In genomic region chr4:126750046-126750683, GRCm38 (mm10) we compare ENCODE assay signal across 8 mouse cellular contexts. TPM values are rescaled to one million over a fixed set of nuclear protein-coding genes. Genes with fewer than 3 reads are reported as not detected.
A peak's percentile ranks its signal among the peaks of the same experiment; 100 is the strongest.
DNase-seq lines count a peak whose midpoint lies in the region; ATAC-seq and TF ChIP-seq lines count a peak whose summit lies in the region.
"Had no signal": no experiment of that assay in that cellular context is flagged by ENCODE, and none has a peak within 500 bp of the region (broad histone marks: within the 10 kb centered on the region; RNA-seq: fewer than 3 reads in every experiment).

No protein-coding gene starts in this region.

- DNase-seq in heart, postnatal 36 days = peak; percentile 44 to 58
- DNase-seq in lung, postnatal 25 days (ENCODE audit: low spot score) = no peak

- H3K4me2 ChIP-seq in midbrain, embryonic 16.5 days (ENCODE audit: low read length) = peak overlapping the region; percentile 20; the same call in 1 of the 2 replicates
- H3K4me2 ChIP-seq in midbrain, embryonic 13.5 days (replicated peaks) = no peak overlapping the region; the same call in 1 of the 2 replicates
- H3K4me2 ChIP-seq in neural tube, embryonic 14.5 days (ENCODE audit: low read depth, low read length) = peak overlapping the region; percentile 18; the same call in 1 of the 2 replicates

- ATAC-seq in midbrain, embryonic 16.5 days = no peak
- no peak for ATAC-seq in midbrain, embryonic 13.5 days
- ATAC-seq in neural tube, embryonic 14.5 days (ENCODE audit: low read depth) = no peak
- no peak for ATAC-seq in CD4-positive, CD25-positive, alpha-beta regulatory T cell, adult 4 months

- WGBS in midbrain, embryonic 16.5 days = 71% methylated on average over 26 of the region's 26 CpGs
- WGBS in midbrain, embryonic 13.5 days = 90% methylated on average over 26 of the region's 26 CpGs
- WGBS in neural tube, embryonic 14.5 days = 77% methylated on average over 26 of the region's 26 CpGs

- H3K9ac ChIP-seq in midbrain, embryonic 16.5 days (ENCODE audit: low read depth, low read length) = no peak overlapping the region; the same call in 1 of the 2 replicates
- H3K9ac ChIP-seq in midbrain, embryonic 13.5 days (replicated peaks) = no peak overlapping the region
- no peak overlapping the region for H3K9ac ChIP-seq in neural tube, embryonic 14.5 days (replicated peaks; ENCODE audit: low read depth, low read length)

- no peak for TF ChIP-seq POLR2A in cortical plate, adult 2 months (IDR thresholded peaks at IDR 0.05; ENCODE audit: extremely low read depth, insufficient read depth, low read length)

- H3K4me3 ChIP-seq in midbrain, embryonic 16.5 days (ENCODE audit: low read depth, low read length) = no peak overlapping the region
- H3K4me3 ChIP-seq in midbrain, embryonic 13.5 days (replicated peaks) = no peak overlapping the region; the same call in 1 of the 2 replicates
- H3K4me3 ChIP-seq in cortical plate, adult 2 months (ENCODE audit: insufficient read depth, low read length) = peak overlapping the region; percentile 96
- H3K4me3 ChIP-seq in neural tube, embryonic 14.5 days (ENCODE audit: low read depth, low read length) = no peak overlapping the region

- no peaks in the 10 kb centered on the region for H3K27me3 ChIP-seq in midbrain, embryonic 16.5 days (ENCODE audit: control insufficient read depth, insufficient read depth, low read depth, low read length)
- H3K27me3 ChIP-seq in midbrain, embryonic 13.5 days = peaks cover 2% of the 10 kb centered on the region; the same call in 1 of the 2 replicates
- H3K27me3 ChIP-seq in neural tube, embryonic 14.5 days (ENCODE audit: control insufficient read depth, insufficient read depth, low read length) = no peaks in the 10 kb centered on the region

- no peak for TF ChIP-seq CTCF in cortical plate, adult 2 months (IDR thresholded peaks at IDR 0.05; ENCODE audit: extremely low read depth, insufficient read depth, low read length)

- H3K9me3 ChIP-seq in midbrain, embryonic 16.5 days (replicated peaks; ENCODE audit: control insufficient read depth, low read length, poor library complexity, severe bottlenecking) = no peaks in the 10 kb centered on the region
- H3K9me3 ChIP-seq in midbrain, embryonic 13.5 days = no peaks in the 10 kb centered on the region
- no peaks in the 10 kb centered on the region for H3K9me3 ChIP-seq in neural tube, embryonic 14.5 days (ENCODE audit: control insufficient read depth, low read length)

- H3K36me3 ChIP-seq in midbrain, embryonic 16.5 days (ENCODE audit: control insufficient read depth, insufficient read depth, low read length) = peaks cover 15% of the 10 kb centered on the region
- peaks cover 52% of the 10 kb centered on the region for H3K36me3 ChIP-seq in midbrain, embryonic 13.5 days
- peaks cover 21% of the 10 kb centered on the region for H3K36me3 ChIP-seq in neural tube, embryonic 14.5 days (ENCODE audit: control insufficient read depth, insufficient read depth, low read length)

- H3K27ac ChIP-seq in midbrain, embryonic 16.5 days (ENCODE audit: low read length) = no peak overlapping the region
- H3K27ac ChIP-seq in midbrain, embryonic 13.5 days = no peak overlapping the region
- 0 out of 2 replicates have a peak overlapping the region, but pooled peaks have one; percentile 8 for H3K27ac ChIP-seq in cortical plate, adult 2 months (ENCODE audit: insufficient read depth, low read length)
- peak overlapping the region; percentile 23; the same call in 1 of the 2 replicates for H3K27ac ChIP-seq in neural tube, embryonic 14.5 days (ENCODE audit: low read depth, low read length)

- peaks cover 43% of the 10 kb centered on the region for H3K4me1 ChIP-seq in midbrain, embryonic 16.5 days (ENCODE audit: control insufficient read depth, insufficient read depth, low read length)
- H3K4me1 ChIP-seq in midbrain, embryonic 13.5 days (replicated peaks) = peaks cover 56% of the 10 kb centered on the region
- peaks cover 6% of the 10 kb centered on the region; the same call in 1 of the 2 replicates for H3K4me1 ChIP-seq in cortical plate, adult 2 months (ENCODE audit: control insufficient read depth, insufficient read depth, low read length)
- H3K4me1 ChIP-seq in neural tube, embryonic 14.5 days (ENCODE audit: control insufficient read depth, insufficient read depth, low read length) = peaks cover 39% of the 10 kb centered on the region

- intact Hi-C loops in heart, postnatal 36 days (cut with DNase I) = loop anchor here (5.0 kb wide), 1 partner anchor 277 kb away; no protein-coding TSS in a partner anchor

RNA-seq across cellular contexts. Expression of gene Ncdn, which starts 3.1 kb away (rescaled TPM):
- polyA plus RNA-seq in midbrain, embryonic 16.5 days (2015; fragmentation: Nextera tagmentation; extraction: Ambion mirVana) = 134 and 161 TPM in 2 replicates
- 67.8 and 71.3 TPM in 2 replicates for polyA plus RNA-seq in midbrain, embryonic 13.5 days (2015; fragmentation: Nextera tagmentation; extraction: Ambion mirVana)
- polyA plus RNA-seq in cortical plate, adult 2 months (2012; rRNA removed) = 896 and 954 TPM in 2 replicates
- 10 to 100 TPM; 13.0 to 16.0 TPM for total RNA-seq in heart, postnatal 36 days (2021)
- 110 and 111 TPM in 2 replicates for polyA plus RNA-seq in neural tube, embryonic 14.5 days (2014; fragmentation: Nextera tagmentation; extraction: Ambion mirVana)
- 10 to 100 TPM in 1 of 2 experiments, 1 to 10 TPM in 1; 8.7 to 12.1 TPM for polyA plus RNA-seq in CD4-positive, CD25-positive, alpha-beta regulatory T cell, adult 4 months (2017; shearing (Covaris generic))

RNA-seq across cellular contexts. Expression of gene AU040320, which starts 3.2 kb away (rescaled TPM):
- 36.5 and 42.8 TPM in 2 replicates for polyA plus RNA-seq in midbrain, embryonic 16.5 days (2015; fragmentation: Nextera tagmentation; extraction: Ambion mirVana)
- polyA plus RNA-seq in midbrain, embryonic 13.5 days (2015; fragmentation: Nextera tagmentation; extraction: Ambion mirVana) = 37.0 and 38.7 TPM in 2 replicates
- polyA plus RNA-seq in cortical plate, adult 2 months (2012; rRNA removed) = 43.0 and 43.6 TPM in 2 replicates
- 10 to 100 TPM; 29.4 to 33.5 TPM for total RNA-seq in heart, postnatal 36 days (2021)
- 43.2 and 47.2 TPM in 2 replicates for polyA plus RNA-seq in neural tube, embryonic 14.5 days (2014; fragmentation: Nextera tagmentation; extraction: Ambion mirVana)
- polyA plus RNA-seq in CD4-positive, CD25-positive, alpha-beta regulatory T cell, adult 4 months (2017; shearing (Covaris generic)) = 10 to 100 TPM; 21.4 to 22.1 TPM

RNA-seq across cellular contexts. Expression of gene Tfap2e, which starts 14.1 kb away (rescaled TPM):
- polyA plus RNA-seq in midbrain, embryonic 16.5 days (2015; fragmentation: Nextera tagmentation; extraction: Ambion mirVana) = 0.09 and 0.22 TPM in 2 replicates
- polyA plus RNA-seq in midbrain, embryonic 13.5 days (2015; fragmentation: Nextera tagmentation; extraction: Ambion mirVana) = 0.82 and 1.7 TPM in 2 replicates
- polyA plus RNA-seq in cortical plate, adult 2 months (2012; rRNA removed) = not detected in 2 replicates
- not detected for total RNA-seq in heart, postnatal 36 days (2021)
- not detected in 2 replicates for polyA plus RNA-seq in neural tube, embryonic 14.5 days (2014; fragmentation: Nextera tagmentation; extraction: Ambion mirVana)
- not detected for polyA plus RNA-seq in CD4-positive, CD25-positive, alpha-beta regulatory T cell, adult 4 months (2017; shearing (Covaris generic))
- polyA plus RNA-seq: heart, embryonic 16.5 days had no signal

Comparison
In these comparisons a context has a peak if more than half of its experiments do, and no peak if none do; other contexts are left out.
1. H3K27ac ChIP-seq: peak in cortical plate, adult 2 months (single experiment) and neural tube, embryonic 14.5 days (single experiment); none in midbrain, embryonic 16.5 days (single experiment) and midbrain, embryonic 13.5 days (single experiment).